Mouse (Mus musculus): ENCODE measurements around the gene Zfp960.
"Not testable (repeated sequence)": the region's sequence is repeated elsewhere in the genome, so short reads cannot be mapped to it uniquely, and the experiment has no call there.

Gene Zfp960

DNA sequence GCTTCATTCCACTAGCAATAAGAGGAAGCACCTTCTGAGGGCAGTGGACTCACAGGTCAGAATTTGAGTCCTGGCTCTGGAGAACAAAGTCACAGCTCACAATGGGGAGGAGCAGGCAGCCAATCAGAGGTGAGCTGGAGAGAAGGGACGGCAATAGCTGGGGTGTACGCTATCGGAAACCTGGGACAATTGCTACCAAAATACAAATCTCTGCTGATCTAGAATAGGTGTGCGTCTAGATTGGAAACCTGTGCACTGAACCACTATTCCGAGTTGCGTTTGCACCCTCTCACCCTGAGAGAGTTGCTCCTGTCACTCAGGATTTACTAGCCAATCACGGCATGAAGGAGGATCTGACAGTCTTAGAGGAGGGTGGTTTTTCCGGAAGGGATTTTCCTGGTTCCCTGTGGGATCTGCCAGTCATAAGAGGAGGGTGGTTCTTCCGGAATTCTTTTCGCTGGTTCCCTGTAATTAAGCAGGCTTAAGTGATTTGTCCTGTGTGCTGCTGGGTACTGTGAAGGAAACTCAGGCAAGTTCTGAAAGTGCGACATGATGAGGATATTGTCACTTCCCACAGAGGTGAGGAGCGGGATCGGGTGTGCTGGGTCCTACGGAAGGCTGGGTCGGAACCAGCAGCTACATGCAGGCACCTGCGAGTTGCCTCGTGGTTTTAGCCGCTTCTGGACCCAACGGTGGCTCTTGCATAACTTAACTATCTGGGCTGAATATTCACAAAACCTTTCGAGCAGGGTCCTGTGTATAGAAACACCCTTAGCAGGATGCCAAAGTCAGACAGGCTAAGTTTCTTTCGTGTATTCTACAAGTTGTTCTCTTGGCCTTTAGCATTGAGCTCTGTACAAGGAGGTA lies at the start of gene Zfp960:
Zfp960 (plus strand) TSS at position 486 of the 867 bp plus-strand sequence.
- in situ Hi-C loops (cut with MboI, MseI): not testable (repeated sequence)

DNA sequence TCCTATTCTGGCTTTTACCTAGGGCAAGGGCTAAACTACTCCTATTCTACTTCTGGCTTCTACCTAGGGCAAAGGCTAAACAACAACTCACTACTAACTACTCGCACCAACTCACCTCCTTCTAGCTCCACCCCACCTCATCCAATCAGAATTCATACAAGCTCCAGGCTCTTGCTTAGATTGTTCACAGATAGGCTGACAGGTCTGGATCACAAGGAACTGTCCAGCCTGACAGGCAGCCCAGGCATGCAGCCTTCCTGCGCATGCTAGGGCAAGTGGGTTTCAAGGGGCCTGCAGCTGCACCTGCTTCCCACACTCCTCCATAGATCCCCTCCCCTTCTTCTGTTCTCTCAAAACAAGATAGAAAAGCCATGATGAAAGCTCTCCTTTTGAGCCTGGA lies 45.8 kb upstream of the Zfp960 start:
- in situ Hi-C loops (cut with MboI, MseI): not testable (repeated sequence)

DNA sequence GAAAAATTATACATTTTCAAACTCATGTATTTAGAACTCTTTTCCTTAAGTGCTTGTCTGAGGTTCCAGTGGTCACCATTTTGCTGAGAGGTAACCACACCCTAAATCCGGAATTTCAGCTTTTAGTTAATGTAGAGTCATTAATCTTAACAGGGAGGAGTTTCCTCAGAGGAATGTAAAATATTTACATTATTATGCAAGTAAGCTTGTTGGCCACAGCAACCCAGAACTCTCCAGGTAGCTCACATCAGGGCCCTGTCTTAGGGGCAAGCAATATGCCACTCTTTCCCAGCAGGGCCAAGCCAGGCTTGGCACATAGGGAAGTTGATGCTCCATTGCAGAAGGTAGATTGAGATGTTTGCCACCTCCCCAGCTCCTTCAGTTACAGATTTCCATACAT lies 4.3 kb upstream of the Zfp960 start:
- in situ Hi-C loops (cut with MboI, MseI): not testable (repeated sequence)

DNA sequence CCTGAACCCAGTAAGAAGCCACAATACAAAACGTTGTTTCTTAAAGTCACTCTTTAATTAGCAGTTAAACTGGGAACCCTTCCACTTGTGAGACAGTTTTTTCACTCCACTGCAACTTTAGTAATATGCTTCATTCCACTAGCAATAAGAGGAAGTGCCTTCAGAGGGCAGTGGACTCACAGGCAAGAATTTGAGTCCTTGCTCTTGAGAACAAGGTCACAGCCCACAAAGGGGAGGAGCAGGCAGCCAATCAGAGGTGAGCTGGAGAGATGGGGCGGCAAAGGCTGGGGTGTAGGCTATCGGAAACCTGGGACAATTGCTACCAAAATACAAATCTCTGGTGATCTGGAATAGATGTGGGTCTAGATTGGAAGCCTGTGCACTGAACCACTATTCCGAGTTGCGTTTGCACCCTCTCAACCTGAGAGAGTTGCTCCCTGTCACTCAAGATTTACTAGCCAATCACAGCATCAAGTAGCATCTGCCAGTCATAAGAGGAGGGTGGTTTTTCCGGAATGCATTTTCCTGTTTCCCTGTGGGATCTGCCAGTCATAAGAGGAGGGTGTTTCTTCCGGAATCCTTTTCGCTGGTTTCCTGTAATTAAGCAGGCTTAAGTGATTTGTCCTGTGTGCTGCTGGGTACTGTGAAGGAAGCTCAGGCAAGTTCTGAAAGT lies 57.1 kb downstream of the Zfp960 start, which contains the start of gene Zfp97:
Zfp97 (plus strand) TSS at position 586 of the 673 bp plus-strand sequence.
- in situ Hi-C loops (cut with MboI, MseI): loop anchor here (5.0 to 25.0 kb wide), 2 partner anchors 66 to 541 kb away; no protein-coding TSS in a partner anchor
